Mouse (Mus musculus): ENCODE data around the gene Micu1.

GRCm38 (mm10) chr10:59781205-59781931 is 79.1 kb downstream of the Micu1 start:
- TF ChIP-seq CTCF (IDR thresholded peaks at IDR 0.05; ENCODE audit: borderline replicate concordance, insufficient read depth, low read length) = no peak
- TF ChIP-seq POLR2A (IDR thresholded peaks at IDR 0.05; ENCODE audit: low read depth, low read length) = no peak
